Mouse (Mus musculus): ENCODE results near the gene Nrg3. TPM values are rescaled to one million over a fixed set of nuclear protein-coding genes. Genes with fewer than 3 reads are reported as not detected.

Nrg3 gene
- total and polyA plus RNA-seq, 3 experiments, result not detected

DNA sequence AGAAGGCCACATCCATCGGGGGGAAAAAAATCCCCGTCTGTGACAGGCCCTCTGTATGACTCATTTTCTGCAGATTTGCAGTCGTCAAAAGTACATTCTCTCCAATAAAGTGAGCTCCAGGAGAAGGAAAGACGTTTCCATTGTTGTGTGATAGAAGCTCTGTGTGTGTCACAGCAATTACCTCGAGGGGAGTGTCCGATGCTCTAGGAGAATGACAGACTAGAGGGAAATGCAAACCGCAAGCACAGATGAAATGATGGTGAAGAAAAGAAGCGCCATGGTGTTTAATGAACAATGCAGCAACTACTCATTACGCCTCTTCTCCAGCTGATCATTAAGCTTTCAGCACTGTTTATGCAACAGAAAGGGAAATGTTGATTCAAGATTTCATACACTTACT, 59.6 kb downstream of the Nrg3 start:
- Histone ChIP-seq H3K36me3 (ENCODE audit: control insufficient read depth in 1 of 2, insufficient read depth in 2 of 2, low read length in 2 of 2) (no peaks in the 10 kb centered on the region), H3K4me3 (ENCODE audit: control insufficient read depth in 1 of 2, insufficient read depth in 1 of 2, low read depth in 2 of 2, low read length in 2 of 2) (no peak overlapping the region), H3K9ac (ENCODE audit: control insufficient read depth, low read depth, low read length, poor library complexity, severe bottlenecking) (no peak overlapping the region), H3K4me1 (ENCODE audit: control insufficient read depth in 1 of 2, insufficient read depth in 2 of 2, low read length in 2 of 2) (no peaks in the 10 kb centered on the region), H3K27ac (ENCODE audit: control insufficient read depth, low read depth, low read length) (no peak overlapping the region), H3K79me2 (ENCODE audit: control insufficient read depth, insufficient read depth, low read length, poor library complexity) (no peaks in the 10 kb centered on the region), H3K27me3 (ENCODE audit: control insufficient read depth in 1 of 2, insufficient read depth in 2 of 2, low read length in 2 of 2) (no peaks in the 10 kb centered on the region), H3K9me3 (replicated peaks; ENCODE audit: insufficient read depth, low read length) (no peaks in the 10 kb centered on the region)
- no peak for DNase-seq (ENCODE audit: low read depth, low spot score)
- no peak for TF ChIP-seq USF2 (IDR thresholded peaks at IDR 0.05; ENCODE audit: borderline replicate concordance in 1 of 2, insufficient read depth in 1 of 2, low read depth in 1 of 2, low read length in 2 of 2)
- TF ChIP-seq JUND (IDR thresholded peaks at IDR 0.05; ENCODE audit: low read depth, low read length), result no peak
- no peak for TF ChIP-seq MAX (IDR thresholded peaks at IDR 0.05; ENCODE audit: low read length)
- TF ChIP-seq MEF2A (IDR thresholded peaks at IDR 0.05; ENCODE audit: extremely low read depth, insufficient replicate concordance, low read depth, low read length, poor library complexity, severe bottlenecking), result no peak
- TF ChIP-seq ZC3H11A (IDR thresholded peaks at IDR 0.05; ENCODE audit: low read depth, low read length), result no peak
- TF ChIP-seq USF1 (IDR thresholded peaks at IDR 0.05; ENCODE audit: low read depth, low read length), result no peak
- no peak for TF ChIP-seq POLR2AphosphoS2 (IDR thresholded peaks at IDR 0.05; ENCODE audit: low read length)
- TF ChIP-seq TAL1 (IDR thresholded peaks at IDR 0.05; ENCODE audit: low read length), result no peak
- no peak for TF ChIP-seq ZMIZ1 (IDR thresholded peaks at IDR 0.05; ENCODE audit: low read depth, low read length)
- TF ChIP-seq RAD21 (IDR thresholded peaks at IDR 0.05; ENCODE audit: low read depth, low read length), result no peak
- no peak for TF ChIP-seq CTCF (IDR thresholded peaks at IDR 0.05 in 2 of 3, conservative IDR thresholded peaks at IDR 0.05 in 1 of 3; ENCODE audit: control insufficient read depth in 1 of 3, insufficient read depth in 1 of 3, low read depth in 2 of 3, low read length in 3 of 3, poor library complexity in 1 of 3, severe bottlenecking in 1 of 3)
- no peak for TF ChIP-seq UBTF (IDR thresholded peaks at IDR 0.05; ENCODE audit: borderline replicate concordance, insufficient read depth, low read depth, low read length)
- no peak for TF ChIP-seq CHD1 (IDR thresholded peaks at IDR 0.05; ENCODE audit: low read depth, low read length)
- no peak for TF ChIP-seq KAT2A (conservative IDR thresholded peaks at IDR 0.05; ENCODE audit: low read depth, low read length)
- TF ChIP-seq GABPA (IDR thresholded peaks at IDR 0.05; ENCODE audit: low read depth, low read length), result no peak
- TF ChIP-seq NELFE (IDR thresholded peaks at IDR 0.05; ENCODE audit: low read depth, low read length), result no peak
- TF ChIP-seq MAZ (IDR thresholded peaks at IDR 0.05; ENCODE audit: low read depth, low read length), result no peak
- no peak for TF ChIP-seq ZNF384 (IDR thresholded peaks at IDR 0.05; ENCODE audit: low read depth, low read length)

DNA sequence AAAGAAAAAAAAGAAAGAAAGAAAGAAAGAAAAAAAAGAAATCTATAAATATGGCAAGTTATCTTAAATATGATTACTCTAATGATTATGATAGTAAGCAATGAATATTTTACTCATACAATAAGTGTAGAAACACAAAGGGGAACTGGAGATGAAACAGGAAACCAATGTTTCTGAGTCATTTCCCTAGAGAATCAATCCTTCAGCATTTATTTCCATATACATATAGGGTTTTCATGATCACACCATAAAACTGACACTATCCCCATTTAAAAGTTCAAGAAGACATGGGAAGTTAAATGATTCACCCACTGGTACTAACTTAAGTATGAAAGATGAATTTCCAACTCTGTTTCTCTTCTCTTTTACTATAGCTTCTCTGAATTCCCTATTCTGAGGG, 86.0 kb downstream of the Nrg3 start:
- no peaks in the 10 kb centered on the region for H3K27me3 ChIP-seq (ENCODE audit: control insufficient read depth in 1 of 2, insufficient read depth in 2 of 2, low read length in 2 of 2)
- no peaks in the 10 kb centered on the region for H3K9me3 ChIP-seq (replicated peaks; ENCODE audit: insufficient read depth, low read length)
- no peak overlapping the region for H3K4me3 ChIP-seq (ENCODE audit: control insufficient read depth in 1 of 2, insufficient read depth in 1 of 2, low read depth in 2 of 2, low read length in 2 of 2)
- no peaks in the 10 kb centered on the region for H3K79me2 ChIP-seq (ENCODE audit: control insufficient read depth, insufficient read depth, low read length, poor library complexity)
- no peak overlapping the region for H3K27ac ChIP-seq (ENCODE audit: control insufficient read depth, low read depth, low read length)
- no peaks in the 10 kb centered on the region for H3K36me3 ChIP-seq (ENCODE audit: control insufficient read depth in 1 of 2, insufficient read depth in 2 of 2, low read length in 2 of 2)
- H3K9ac ChIP-seq (ENCODE audit: control insufficient read depth, low read depth, low read length, poor library complexity, severe bottlenecking), result no peak overlapping the region
- H3K4me1 ChIP-seq (ENCODE audit: control insufficient read depth in 1 of 2, insufficient read depth in 2 of 2, low read length in 2 of 2), result no peaks in the 10 kb centered on the region
- TF ChIP-seq ETS1 (IDR thresholded peaks at IDR 0.05; ENCODE audit: low read depth, low read length), result no peak
- no peak for TF ChIP-seq ZNF384 (IDR thresholded peaks at IDR 0.05; ENCODE audit: low read depth, low read length)
- TF ChIP-seq SIN3A (IDR thresholded peaks at IDR 0.05; ENCODE audit: low read length), result no peak
- TF ChIP-seq ZC3H11A (IDR thresholded peaks at IDR 0.05; ENCODE audit: low read depth, low read length), result no peak
- TF ChIP-seq TBP (IDR thresholded peaks at IDR 0.05; ENCODE audit: low read depth, low read length), result no peak
- no peak for TF ChIP-seq JUND (IDR thresholded peaks at IDR 0.05; ENCODE audit: low read depth, low read length)
- no peak for TF ChIP-seq E2F4 (IDR thresholded peaks at IDR 0.05; ENCODE audit: borderline replicate concordance, low read depth, low read length)
- no peak for TF ChIP-seq CHD2 (IDR thresholded peaks at IDR 0.05; ENCODE audit: low read length)
- TF ChIP-seq MAFK (IDR thresholded peaks at IDR 0.05; ENCODE audit: borderline replicate concordance, low read depth, low read length), result no peak
- no peak for TF ChIP-seq GATA1 (IDR thresholded peaks at IDR 0.05; ENCODE audit: low read depth, low read length)
- TF ChIP-seq ZKSCAN1 (IDR thresholded peaks at IDR 0.05; ENCODE audit: low read depth, low read length), result no peak
- no peak for DNase-seq (ENCODE audit: low read depth, low spot score)

All from MEL (cell line).